Mouse (Mus musculus) hindbrain, embryonic 14.5 days (tissue): Measurements from ENCODE around the gene Cd3e. TPM values are rescaled to one million over a fixed set of nuclear protein-coding genes. Genes with fewer than 3 reads are reported as not detected.
A peak's percentile ranks its signal among the peaks of the same experiment; 100 is the strongest.

ENCODE experiments used
- ATAC-seq: fragments of 200-750 bp; cut with Nextera tagmentation; 2 replicates; pipeline ENCODE4 v1.8.0; 2017; ENCODE audit warnings: moderate number of reproducible peaks, mild to moderate bottlenecking, moderate TSS enrichment, moderate library complexity; ENCODE audit not compliant: low FRiP score
- DNase-seq: peaks from one replicate; pipeline ENCODE4 v3.0.0-alpha.2; 2015; ENCODE audit warnings: low spot score
- H3K27ac ChIP-seq: fragments of 300-500 bp; sonication (generic); 2 replicates; pipeline ENCODE4 v1.5.1; 2014; ENCODE audit warnings: mild to moderate bottlenecking, moderate library complexity
- H3K27me3 ChIP-seq: fragments of 300-500 bp; sonication (generic); 2 replicates; pipeline ENCODE4 v1.6.1; 2014; ENCODE audit warnings: mild to moderate bottlenecking, low read length, mixed read lengths; ENCODE audit not compliant: control insufficient read depth, insufficient read depth
- H3K36me3 ChIP-seq: fragments of 300-500 bp; sonication (generic); replicated peaks from 2 replicates; pipeline ENCODE4 v1.6.1; 2014; ENCODE audit not compliant: control insufficient read depth, insufficient read depth
- H3K4me1 ChIP-seq: fragments of 300-500 bp; sonication (generic); replicated peaks from 2 replicates; pipeline ENCODE4 v1.6.1; 2014; ENCODE audit warnings: antibody characterized with exemption, low read length, mixed read lengths; ENCODE audit not compliant: control insufficient read depth, insufficient read depth
- H3K4me2 ChIP-seq: fragments of 300-500 bp; sonication (generic); replicated peaks from 2 replicates; pipeline ENCODE4 v1.6.1; 2014; ENCODE audit warnings: mild to moderate bottlenecking, moderate library complexity
- H3K4me3 ChIP-seq: fragments of 300-500 bp; sonication (generic); replicated peaks from 2 replicates; pipeline ENCODE4 v1.5.1; 2014; ENCODE audit warnings: mild to moderate bottlenecking, low read length
- H3K9ac ChIP-seq: fragments of 300-500 bp; sonication (generic); 2 replicates; pipeline ENCODE4 v1.6.1; 2014
- H3K9me3 ChIP-seq: fragments of 300-500 bp; sonication (generic); 2 replicates; pipeline ENCODE4 v1.6.1; 2016; ENCODE audit warnings: low read length; ENCODE audit not compliant: control insufficient read depth
- WGBS: fragments of 180-500 bp; shearing (Covaris S2); extraction: QIAGEN DNeasy Blood & Tissue Kit; methylation state at CpG from one replicate; pipeline ENCODE4 v1.1.7; 2014; 5-methylcytosine and 5-hydroxymethylcytosine counted together
- polyA plus RNA-seq: library from polyadenylated mRNA; unstranded; fragments of >200 nt; fragmentation: Nextera tagmentation; extraction: Ambion mirVana; gene quantifications from 2 replicates; pipeline ENCODE4 v1.2.1, GENCODE M21; 2014

Cd3e gene
- polyA plus RNA-seq, 1 experiment from 2014 or later = 0.20 TPM

DNA sequence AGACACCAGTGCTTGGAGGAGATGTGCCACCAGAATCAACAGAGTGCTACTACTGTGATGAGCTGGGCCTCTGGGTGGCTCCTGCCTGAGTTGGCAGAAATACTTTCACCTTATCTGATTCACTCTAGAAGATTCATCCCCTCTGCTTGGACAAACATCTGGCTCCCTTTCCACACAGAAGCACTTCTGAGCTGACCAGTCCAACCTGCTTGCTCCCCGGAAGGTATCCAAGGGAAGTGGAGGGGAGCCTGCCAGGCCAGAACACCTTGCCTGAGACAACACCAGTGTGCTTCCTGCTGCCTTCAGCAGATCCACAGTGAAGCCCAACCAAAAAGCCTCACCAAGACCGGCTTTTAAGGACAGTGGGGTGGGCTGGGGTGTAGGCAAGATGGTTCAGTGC lies 14.8 kb upstream of the Cd3e start:
- no peak for ATAC-seq
- no peaks in the 10 kb centered on the region for H3K36me3 ChIP-seq
- no peak overlapping the region for H3K9ac ChIP-seq
- no peak overlapping the region for H3K27ac ChIP-seq
- H3K4me2 ChIP-seq = no peak overlapping the region
- no peaks in the 10 kb centered on the region for H3K4me1 ChIP-seq
- H3K4me3 ChIP-seq = no peak overlapping the region
- no peak for DNase-seq
- H3K27me3 ChIP-seq = peaks cover 4% of the 10 kb centered on the region; the same call in 1 of the 2 replicates
- H3K9me3 ChIP-seq = no peaks in the 10 kb centered on the region
- 79% methylated on average over 2 of the region's 2 CpGs for WGBS

GRCm38 (mm10) chr9:45023638-45024037 lies 14.2 kb upstream of the Cd3e start:
- no peaks in the 10 kb centered on the region for H3K4me1 ChIP-seq
- H3K27me3 ChIP-seq = peaks cover 4% of the 10 kb centered on the region; the same call in 1 of the 2 replicates
- no peak overlapping the region for H3K4me2 ChIP-seq
- H3K4me3 ChIP-seq = no peak overlapping the region
- DNase-seq (no peak), ATAC-seq (no peak)
- no peaks in the 10 kb centered on the region for H3K9me3 ChIP-seq
- H3K9ac ChIP-seq = no peak overlapping the region
- H3K36me3 ChIP-seq = no peaks in the 10 kb centered on the region
- 67% methylated on average over 3 of the region's 3 CpGs for WGBS
- no peak overlapping the region for H3K27ac ChIP-seq

DNA sequence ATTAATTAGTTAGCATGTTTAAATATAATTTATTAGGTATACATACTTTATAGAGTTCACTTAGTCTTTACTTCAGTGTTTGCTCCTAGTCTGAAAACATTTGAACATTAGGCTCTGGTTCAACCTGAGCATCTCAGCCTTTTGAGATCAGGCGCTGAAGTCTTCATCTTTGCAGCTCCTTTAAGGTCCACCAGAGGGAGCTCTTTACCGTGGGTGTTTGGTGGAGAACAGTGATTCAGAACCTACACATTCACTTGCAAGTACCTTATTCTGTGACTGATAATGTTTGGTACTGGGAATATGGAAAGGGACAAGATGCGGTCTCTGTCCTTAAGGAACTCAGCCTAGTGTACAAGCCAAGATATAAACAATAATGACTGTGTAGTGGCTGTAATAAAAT lies 13.4 kb upstream of the Cd3e start:
- H3K4me3 ChIP-seq = no peak overlapping the region
- no peak for ATAC-seq
- DNase-seq = peak; percentile 86
- H3K36me3 ChIP-seq = no peaks in the 10 kb centered on the region
- peaks cover 2% of the 10 kb centered on the region; the same call in 1 of the 2 replicates for H3K27me3 ChIP-seq
- no peaks in the 10 kb centered on the region for H3K4me1 ChIP-seq
- WGBS = 17% methylated on average over 3 of the region's 3 CpGs
- no peak overlapping the region for H3K9ac ChIP-seq
- H3K4me2 ChIP-seq = no peak overlapping the region
- H3K9me3 ChIP-seq = no peaks in the 10 kb centered on the region
- H3K27ac ChIP-seq = no peak overlapping the region

DNA sequence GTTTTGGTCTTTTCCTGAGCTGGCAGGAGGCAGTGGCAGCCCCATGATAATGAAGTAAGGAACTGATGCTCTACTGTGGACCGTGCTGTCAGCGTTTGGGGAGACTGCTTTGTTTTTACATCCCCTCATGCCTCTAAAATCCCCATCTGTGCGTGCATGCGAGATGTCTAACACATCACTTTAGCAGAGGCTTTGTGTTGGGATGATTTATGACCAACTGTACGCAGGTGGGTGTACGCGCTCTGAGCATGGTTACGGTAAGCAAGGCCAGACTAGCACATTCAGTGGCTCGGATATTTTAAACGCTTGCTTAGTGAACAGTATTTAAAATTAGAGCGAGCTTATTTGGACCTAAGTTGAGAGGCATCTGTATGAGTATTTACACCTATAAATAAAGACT lies 8.6 kb upstream of the Cd3e start:
- H3K4me2 ChIP-seq = no peak overlapping the region
- 78% methylated on average over 11 of the region's 11 CpGs for WGBS
- ATAC-seq (no peak), DNase-seq (no peak)
- no peaks in the 10 kb centered on the region for H3K36me3 ChIP-seq
- H3K4me1 ChIP-seq = no peaks in the 10 kb centered on the region
- H3K4me3 ChIP-seq = no peak overlapping the region
- no peaks in the 10 kb centered on the region for H3K9me3 ChIP-seq
- no peaks in the 10 kb centered on the region for H3K27me3 ChIP-seq
- no peak overlapping the region for H3K9ac ChIP-seq
- no peak overlapping the region for H3K27ac ChIP-seq

DNA sequence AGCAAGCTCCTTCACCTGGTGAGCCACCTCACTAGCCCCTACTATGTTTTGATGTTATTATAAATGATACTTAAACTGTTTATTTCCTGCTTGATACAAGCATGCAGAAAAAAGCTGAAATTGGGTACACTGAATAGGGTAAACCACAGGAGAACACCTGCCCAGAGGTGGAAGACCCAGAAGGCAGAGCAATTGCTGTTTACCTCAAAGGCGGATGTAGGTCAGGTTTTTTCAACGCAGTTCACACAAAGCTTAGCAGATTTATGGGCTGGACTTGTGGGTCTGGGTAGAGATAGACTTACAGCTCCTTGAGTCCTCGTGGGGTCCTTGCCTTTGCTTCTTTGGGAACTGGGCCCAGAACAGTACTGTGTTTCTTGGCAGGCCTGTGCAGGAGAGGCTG lies 6.4 kb upstream of the Cd3e start:
- no peak overlapping the region for H3K27ac ChIP-seq
- H3K4me3 ChIP-seq = no peak overlapping the region
- no peak for DNase-seq
- WGBS = 73% methylated on average over 3 of the region's 3 CpGs
- H3K36me3 ChIP-seq = no peaks in the 10 kb centered on the region
- H3K4me1 ChIP-seq = no peaks in the 10 kb centered on the region
- no peaks in the 10 kb centered on the region for H3K9me3 ChIP-seq
- no peak overlapping the region for H3K9ac ChIP-seq
- ATAC-seq = no peak
- no peak overlapping the region for H3K4me2 ChIP-seq
- H3K27me3 ChIP-seq = no peaks in the 10 kb centered on the region

DNA sequence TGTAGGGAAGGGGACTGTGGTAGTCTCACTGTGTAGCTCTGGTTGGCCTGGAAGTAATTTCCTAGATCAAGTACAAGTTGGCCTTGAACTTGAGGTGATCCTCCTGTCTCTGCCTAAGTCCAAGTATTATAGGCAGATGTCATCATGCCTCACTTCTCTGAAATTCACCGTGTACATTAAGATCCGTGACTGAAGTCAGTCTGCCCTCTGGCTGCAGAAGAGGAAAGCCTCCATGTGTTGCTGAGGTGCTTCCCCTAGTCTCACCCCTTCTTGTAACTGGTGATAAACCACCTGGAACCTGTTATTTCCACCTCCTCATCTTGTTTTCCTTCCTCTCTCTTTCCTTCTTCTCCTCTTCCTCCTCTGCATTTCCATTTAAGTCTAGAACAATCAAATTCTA lies 5.5 kb upstream of the Cd3e start:
- 45% methylated on average over 2 of the region's 2 CpGs for WGBS
- Histone ChIP-seq H3K4me2 (no peak overlapping the region), H3K9me3 (no peaks in the 10 kb centered on the region), H3K4me1 (no peaks in the 10 kb centered on the region), H3K27me3 (no peaks in the 10 kb centered on the region), H3K27ac (no peak overlapping the region), H3K4me3 (no peak overlapping the region), H3K36me3 (no peaks in the 10 kb centered on the region), H3K9ac (no peak overlapping the region)
- no peak for DNase-seq
- ATAC-seq = no peak

DNA sequence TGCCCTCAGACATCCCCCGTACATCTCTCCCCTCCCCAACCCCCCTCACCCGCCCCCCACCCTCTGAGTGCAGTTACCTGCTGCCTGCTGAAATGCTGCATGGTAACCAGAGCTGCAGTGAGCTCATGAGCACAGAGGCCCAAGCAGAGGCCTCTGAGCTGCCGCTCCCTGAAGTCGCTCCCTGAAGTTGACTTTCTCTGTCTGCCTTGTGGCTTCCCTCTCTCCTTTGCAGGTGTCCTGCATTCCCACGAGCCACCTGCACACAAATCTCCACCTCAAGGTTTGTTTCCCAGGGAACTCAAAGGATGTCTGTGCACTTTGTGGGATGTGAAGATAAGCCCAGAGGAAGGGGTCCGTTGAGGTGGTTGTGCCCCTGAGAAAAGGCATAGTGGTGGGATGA lies 1.9 kb upstream of the Cd3e start:
- Histone ChIP-seq H3K4me1 (no peaks in the 10 kb centered on the region), H3K9ac (no peak overlapping the region), H3K4me2 (no peak overlapping the region), H3K36me3 (no peaks in the 10 kb centered on the region), H3K27me3 (no peaks in the 10 kb centered on the region), H3K9me3 (no peaks in the 10 kb centered on the region), H3K4me3 (no peak overlapping the region), H3K27ac (no peak overlapping the region)
- WGBS = 48% methylated on average over 6 of the region's 6 CpGs
- no peak for ATAC-seq
- no peak for DNase-seq

- Histone ChIP-seq H3K9ac (no peak overlapping the region), H3K4me3 (no peak overlapping the region), H3K27me3 (no peaks in the 10 kb centered on the region), H3K9me3 (no peaks in the 10 kb centered on the region), H3K27ac (no peak overlapping the region), H3K36me3 (no peaks in the 10 kb centered on the region), H3K4me2 (no peak overlapping the region), H3K4me1 (no peaks in the 10 kb centered on the region)
- no peak for ATAC-seq
- DNase-seq = peak; percentile 34
- WGBS = 82% methylated on average over 4 of the region's 4 CpGs
These were observed 1.0 kb upstream of the Cd3e start for GRCm38 (mm10) chr9:45010461-45010860.

GRCm38 (mm10) chr9:45008342-45008741 lies 1.1 kb downstream of the Cd3e start:
- H3K4me1 ChIP-seq = no peaks in the 10 kb centered on the region
- DNase-seq (no peak), ATAC-seq (no peak)
- H3K9me3 ChIP-seq = no peaks in the 10 kb centered on the region
- H3K4me2 ChIP-seq = no peak overlapping the region
- no peaks in the 10 kb centered on the region for H3K27me3 ChIP-seq
- no peak overlapping the region for H3K4me3 ChIP-seq
- no peak overlapping the region for H3K27ac ChIP-seq
- no peak overlapping the region for H3K9ac ChIP-seq
- WGBS = 67% methylated on average over 4 of the region's 4 CpGs
- H3K36me3 ChIP-seq = no peaks in the 10 kb centered on the region

- Histone ChIP-seq H3K27me3 (no peaks in the 10 kb centered on the region), H3K4me3 (no peak overlapping the region), H3K36me3 (no peaks in the 10 kb centered on the region), H3K9ac (no peak overlapping the region), H3K4me2 (no peak overlapping the region), H3K4me1 (no peaks in the 10 kb centered on the region), H3K9me3 (no peaks in the 10 kb centered on the region), H3K27ac (no peak overlapping the region)
- 77% methylated on average over 12 of the region's 12 CpGs for whole genome bisulfite sequencing
- ATAC-seq (no peak), DNase-seq (no peak)
These were observed 2.0 kb downstream of the Cd3e start for GRCm38 (mm10) chr9:45007404-45007803.
